Mouse (Mus musculus): ENCODE results near the gene Bicdl2. TPM values are rescaled to one million over a fixed set of nuclear protein-coding genes. Genes with fewer than 3 reads are reported as not detected.

Gene Bicdl2
- total and polyA plus RNA-seq, 3 experiments = 0.08 to 0.17 TPM; not detected in 1

DNA sequence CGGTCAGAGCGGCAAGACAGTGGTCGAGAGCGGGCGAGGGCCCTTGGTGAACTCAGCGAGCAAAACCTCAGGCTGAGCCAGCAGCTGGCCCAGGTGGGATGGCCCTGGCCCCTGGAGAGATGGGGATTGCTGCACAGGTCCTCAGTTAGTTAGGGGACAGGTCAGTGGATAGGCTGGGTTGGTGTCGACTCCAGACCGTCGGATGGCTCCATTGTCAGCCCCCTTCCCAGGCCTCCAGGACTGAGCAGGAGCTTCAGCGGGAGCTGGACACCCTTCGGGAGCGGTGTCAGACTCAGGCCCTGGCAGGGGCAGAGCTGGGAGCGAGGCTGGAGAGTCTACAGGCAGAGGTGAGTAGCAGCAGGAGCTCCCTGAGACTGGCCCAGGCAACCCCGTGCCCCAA is 5.2 kb downstream of the Bicdl2 start:
- DNase-seq (ENCODE audit: low read depth, low spot score) = no peak
- no peak overlapping the region for H3K9ac ChIP-seq (ENCODE audit: control insufficient read depth, low read depth, low read length, poor library complexity, severe bottlenecking)
- H3K9me3 ChIP-seq (replicated peaks; ENCODE audit: insufficient read depth, low read length) = no peaks in the 10 kb centered on the region
- TF ChIP-seq ZNF384 (IDR thresholded peaks at IDR 0.05; ENCODE audit: low read depth, low read length) = no peak
- no peak for TF ChIP-seq RAD21 (IDR thresholded peaks at IDR 0.05; ENCODE audit: low read depth, low read length)
- TF ChIP-seq POLR2A (IDR thresholded peaks at IDR 0.05; ENCODE audit: control insufficient read depth in 1 of 2, insufficient read depth in 1 of 2, low read depth in 1 of 2, low read length in 2 of 2, poor library complexity in 1 of 2) = no peak
- TF ChIP-seq ETS1 (IDR thresholded peaks at IDR 0.05; ENCODE audit: low read depth, low read length) = no peak
- no peak for TF ChIP-seq CHD2 (IDR thresholded peaks at IDR 0.05; ENCODE audit: low read length)
- TF ChIP-seq USF1 (IDR thresholded peaks at IDR 0.05; ENCODE audit: low read depth, low read length) = no peak
- TF ChIP-seq MXI1 (IDR thresholded peaks at IDR 0.05; ENCODE audit: low read depth, low read length) = no peak
- TF ChIP-seq RCOR1 (IDR thresholded peaks at IDR 0.05; ENCODE audit: low read depth, low read length) = no peak
- TF ChIP-seq POLR2AphosphoS2 (IDR thresholded peaks at IDR 0.05; ENCODE audit: low read length) = no peak
- TF ChIP-seq TBP (IDR thresholded peaks at IDR 0.05; ENCODE audit: low read depth, low read length) = no peak
- no peak for TF ChIP-seq MAZ (IDR thresholded peaks at IDR 0.05; ENCODE audit: low read depth, low read length)
- TF ChIP-seq ZKSCAN1 (IDR thresholded peaks at IDR 0.05; ENCODE audit: low read depth, low read length) = no peak
- no peak for TF ChIP-seq POLR2AphosphoS5 (IDR thresholded peaks at IDR 0.05; ENCODE audit: borderline replicate concordance, low read depth, low read length)
- no peak for TF ChIP-seq MYB (IDR thresholded peaks at IDR 0.05; ENCODE audit: low read depth, low read length)
- TF ChIP-seq MYC (IDR thresholded peaks at IDR 0.05; ENCODE audit: low read depth, low read length) = no peak
- TF ChIP-seq CHD1 (IDR thresholded peaks at IDR 0.05; ENCODE audit: low read depth, low read length) = no peak
- TF ChIP-seq ZMIZ1 (IDR thresholded peaks at IDR 0.05; ENCODE audit: low read depth, low read length) = no peak
- no peak for TF ChIP-seq CTCF (IDR thresholded peaks at IDR 0.05 in 2 of 3, conservative IDR thresholded peaks at IDR 0.05 in 1 of 3; ENCODE audit: control insufficient read depth in 1 of 3, insufficient read depth in 1 of 3, low read depth in 2 of 3, low read length in 3 of 3, poor library complexity in 1 of 3, severe bottlenecking in 1 of 3)
- TF ChIP-seq BHLHE40 (IDR thresholded peaks at IDR 0.05; ENCODE audit: borderline replicate concordance, low read depth, low read length) = no peak
- H3K27ac ChIP-seq (ENCODE audit: control insufficient read depth, low read depth, low read length) = no peak overlapping the region
- H3K4me3 ChIP-seq (ENCODE audit: control insufficient read depth in 1 of 2, insufficient read depth in 1 of 2, low read depth in 2 of 2, low read length in 2 of 2) = no peak overlapping the region
- no peaks in the 10 kb centered on the region for H3K79me2 ChIP-seq (ENCODE audit: control insufficient read depth, insufficient read depth, low read length, poor library complexity)
- H3K4me1 ChIP-seq (ENCODE audit: control insufficient read depth in 1 of 2, insufficient read depth in 2 of 2, low read length in 2 of 2) = peaks cover 0 to 4% of the 10 kb centered on the region in 2 experiments; a peak in 2 of 4 replicates
- no peaks in the 10 kb centered on the region for H3K27me3 ChIP-seq (ENCODE audit: control insufficient read depth in 1 of 2, insufficient read depth in 2 of 2, low read length in 2 of 2)
- H3K36me3 ChIP-seq (ENCODE audit: control insufficient read depth in 1 of 2, insufficient read depth in 2 of 2, low read length in 2 of 2) = no peaks in the 10 kb centered on the region

DNA sequence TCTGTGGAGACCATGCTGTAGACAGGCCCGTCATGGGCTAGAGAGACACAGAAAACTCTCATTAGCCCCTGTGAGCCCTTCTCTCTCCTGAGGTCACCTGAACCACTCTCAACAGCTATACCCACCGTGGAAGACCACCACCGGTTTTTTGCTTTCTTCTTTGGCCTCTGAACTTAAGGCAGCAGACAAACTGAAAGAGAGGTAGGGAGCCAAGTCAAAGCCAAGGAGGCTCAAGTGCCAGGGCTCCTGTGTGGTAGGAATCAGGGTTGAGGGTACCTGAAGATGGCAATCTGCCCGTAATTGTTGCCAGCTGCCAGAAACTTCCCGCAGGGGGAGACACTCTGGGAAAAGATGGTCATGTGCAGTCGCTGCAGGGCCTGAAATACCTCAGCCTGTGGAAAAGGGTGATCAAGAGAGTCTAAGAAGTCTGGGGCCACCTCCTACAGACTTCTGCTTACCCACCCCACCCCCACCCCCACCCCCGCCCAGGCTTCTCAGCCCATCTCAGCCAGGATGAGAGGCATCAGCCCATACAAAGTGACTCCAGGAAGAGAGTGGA is 10.3 kb downstream of the Bicdl2 start:
- H3K27ac ChIP-seq (ENCODE audit: control insufficient read depth, low read depth, low read length) = no peak overlapping the region
- TF ChIP-seq HCFC1 (IDR thresholded peaks at IDR 0.05; ENCODE audit: low read depth, low read length) (no peak), MXI1 (IDR thresholded peaks at IDR 0.05; ENCODE audit: low read depth, low read length) (no peak), ETS1 (IDR thresholded peaks at IDR 0.05; ENCODE audit: low read depth, low read length) (no peak), MAX (IDR thresholded peaks at IDR 0.05; ENCODE audit: low read length) (no peak)
- peaks cover 6% of the 10 kb centered on the region; the same call in 1 of the 2 replicates for H3K79me2 ChIP-seq (ENCODE audit: control insufficient read depth, insufficient read depth, low read length, poor library complexity)
- H3K4me1 ChIP-seq (ENCODE audit: control insufficient read depth in 1 of 2, insufficient read depth in 2 of 2, low read length in 2 of 2) = peaks cover 0 to 16% of the 10 kb centered on the region in 2 experiments; a peak in 3 of 4 replicates
- H3K4me3 ChIP-seq (ENCODE audit: control insufficient read depth in 1 of 2, insufficient read depth in 1 of 2, low read depth in 2 of 2, low read length in 2 of 2) = no peak overlapping the region
- no peak for DNase-seq (ENCODE audit: low read depth, low spot score)
- peaks cover 0 to 9% of the 10 kb centered on the region in 2 experiments; a peak in 2 of 4 replicates for H3K36me3 ChIP-seq (ENCODE audit: control insufficient read depth in 1 of 2, insufficient read depth in 2 of 2, low read length in 2 of 2)
- H3K9ac ChIP-seq (ENCODE audit: control insufficient read depth, low read depth, low read length, poor library complexity, severe bottlenecking) = no peak overlapping the region
- no peaks in the 10 kb centered on the region for H3K27me3 ChIP-seq (ENCODE audit: control insufficient read depth in 1 of 2, insufficient read depth in 2 of 2, low read length in 2 of 2)
- no peaks in the 10 kb centered on the region for H3K9me3 ChIP-seq (replicated peaks; ENCODE audit: insufficient read depth, low read length)
